Mouse (Mus musculus): ENCODE results near the gene Gm3250.
A peak's percentile ranks its signal among the peaks of the same experiment; 100 is the strongest.
"Not testable (repeated sequence)": the region's sequence is repeated elsewhere in the genome, so short reads cannot be mapped to it uniquely, and the experiment has no call there.

Gm3250 gene

GRCm38 (mm10) chr10:77782442-77782841 lies at the start of gene Gm3250:
Gene Gm3250 (minus strand): TSS chr10:77782542.
- DNase-seq (ENCODE audit: low read depth, low spot score), result not testable (repeated sequence)

- DNase-seq (ENCODE audit: low read depth, low spot score), result no peak
These were observed 44.6 kb upstream of the Gm3250 start, which contains the start of gene Krtap10-4 for GRCm38 (mm10) chr10:77826951-77827350. Gene Krtap10-4 (minus strand): TSS chr10:77827095.

- no peak for DNase-seq (ENCODE audit: low read depth, low spot score)
These were observed 36.9 kb upstream of the Gm3250 start for GRCm38 (mm10) chr10:77819203-77819602.

- DNase-seq (ENCODE audit: low read depth, low spot score), result no peak
These were observed 36.2 kb upstream of the Gm3250 start for GRCm38 (mm10) chr10:77818523-77818922.

GRCm38 (mm10) chr10:77815514-77815913 lies 33.2 kb upstream of the Gm3250 start:
- DNase-seq (ENCODE audit: low read depth, low spot score), result peak; percentile 49

- DNase-seq (ENCODE audit: low read depth, low spot score), result no peak
These were observed 32.0 kb upstream of the Gm3250 start, which contains the start of gene Gm2696 for GRCm38 (mm10) chr10:77814382-77814781. Gene Gm2696 (plus strand): TSS chr10:77814682.

- DNase-seq (ENCODE audit: low read depth, low spot score), result no peak
These were observed 29.4 kb upstream of the Gm3250 start, which contains the start of gene Gm9507 for GRCm38 (mm10) chr10:77811743-77812142. Gene Gm9507 (minus strand): TSS chr10:77811843.

GRCm38 (mm10) chr10:77804095-77804494 lies 21.8 kb upstream of the Gm3250 start:
- no peak for DNase-seq (ENCODE audit: low read depth, low spot score)

- no peak for DNase-seq (ENCODE audit: low read depth, low spot score)
These were observed 16.7 kb upstream of the Gm3250 start, which contains the start of gene Gm19668 for GRCm38 (mm10) chr10:77798921-77799508. Gene Gm19668 (minus strand): TSS chr10:77799133.

- not testable (repeated sequence) for DNase-seq (ENCODE audit: low read depth, low spot score)
These were observed 16.0 kb upstream of the Gm3250 start for GRCm38 (mm10) chr10:77798164-77798920.

GRCm38 (mm10) chr10:77797677-77798076 lies 15.3 kb upstream of the Gm3250 start:
- DNase-seq (ENCODE audit: low read depth, low spot score), result no peak

GRCm38 (mm10) chr10:77794976-77795375 lies 12.6 kb upstream of the Gm3250 start, which contains the start of gene Gm9639:
Gene Gm9639 (minus strand): TSS chr10:77795076.
- no peak for DNase-seq (ENCODE audit: low read depth, low spot score)

GRCm38 (mm10) chr10:77788621-77789020 lies 6.3 kb upstream of the Gm3250 start:
- DNase-seq (ENCODE audit: low read depth, low spot score), result no peak

- not testable (repeated sequence) for DNase-seq (ENCODE audit: low read depth, low spot score)
These were observed 5.5 kb upstream of the Gm3250 start, which contains the start of gene Gm7137 for GRCm38 (mm10) chr10:77787876-77788275. Gene Gm7137 (minus strand): TSS chr10:77788200.

- not testable (repeated sequence) for DNase-seq (ENCODE audit: low read depth, low spot score)
These were observed 1.1 kb upstream of the Gm3250 start for GRCm38 (mm10) chr10:77783396-77783795.

- DNase-seq (ENCODE audit: low read depth, low spot score), result not testable (repeated sequence)
These were observed 5.5 kb downstream of the Gm3250 start, which contains the start of gene Gm7138 for GRCm38 (mm10) chr10:77776844-77777243. Gene Gm7138 (minus strand): TSS chr10:77776944.

GRCm38 (mm10) chr10:77772142-77772541 lies 10.2 kb downstream of the Gm3250 start:
- DNase-seq (ENCODE audit: low read depth, low spot score), result not testable (repeated sequence)

- not testable (repeated sequence) for DNase-seq (ENCODE audit: low read depth, low spot score)
These were observed 11.1 kb downstream of the Gm3250 start, which contains the start of gene Gm3238 for GRCm38 (mm10) chr10:77771225-77771624. Gene Gm3238 (minus strand): TSS chr10:77771325.

GRCm38 (mm10) chr10:77769727-77770126 lies 12.6 kb downstream of the Gm3250 start:
- no peak for DNase-seq (ENCODE audit: low read depth, low spot score)

- DNase-seq (ENCODE audit: low read depth, low spot score), result not testable (repeated sequence)
These were observed 22.8 kb downstream of the Gm3250 start, which contains the start of gene Gm3233 for GRCm38 (mm10) chr10:77759582-77759981. Gene Gm3233 (minus strand): TSS chr10:77759682.

- DNase-seq (ENCODE audit: low read depth, low spot score), result peak; percentile 37
These were observed 28.9 kb downstream of the Gm3250 start for GRCm38 (mm10) chr10:77753448-77753847.

GRCm38 (mm10) chr10:77752312-77752711 lies 30.0 kb downstream of the Gm3250 start:
- DNase-seq (ENCODE audit: low read depth, low spot score), result peak; percentile 39

All from A20 (cell line).